Mouse (Mus musculus): Measurements from ENCODE around the gene Tmem145.

- TF ChIP-seq CTCF (IDR thresholded peaks at IDR 0.05; ENCODE audit: low read depth): peak; percentile 55
- TF ChIP-seq EP300 (IDR thresholded peaks at IDR 0.05; ENCODE audit: low read depth): no peak
These were observed 57.2 kb downstream of the Tmem145 start for GRCm38 (mm10) chr7:25363151-25363550.
